Mouse (Mus musculus) bone marrow, adult 2 months (tissue): ENCODE data around the gene Nmnat2.
"Not testable (repeated sequence)": the region's sequence is repeated elsewhere in the genome, so short reads cannot be mapped to it uniquely, and the experiment has no call there.

Experiments
- CTCF ChIP-seq: fragments of 200-500 bp; IDR thresholded peaks from 2 replicates; pipeline ENCODE4 v1.5.1; 2011; ENCODE audit warnings: low read length, control low read depth; ENCODE audit not compliant: control insufficient read depth, insufficient read depth
- POLR2A ChIP-seq: fragments of 200-500 bp; IDR thresholded peaks from 2 replicates; pipeline ENCODE4 v1.6.1; 2011; ENCODE audit warnings: low read depth, mild to moderate bottlenecking, control low read depth, low read length, borderline replicate concordance; ENCODE audit not compliant: control insufficient read depth

DNA sequence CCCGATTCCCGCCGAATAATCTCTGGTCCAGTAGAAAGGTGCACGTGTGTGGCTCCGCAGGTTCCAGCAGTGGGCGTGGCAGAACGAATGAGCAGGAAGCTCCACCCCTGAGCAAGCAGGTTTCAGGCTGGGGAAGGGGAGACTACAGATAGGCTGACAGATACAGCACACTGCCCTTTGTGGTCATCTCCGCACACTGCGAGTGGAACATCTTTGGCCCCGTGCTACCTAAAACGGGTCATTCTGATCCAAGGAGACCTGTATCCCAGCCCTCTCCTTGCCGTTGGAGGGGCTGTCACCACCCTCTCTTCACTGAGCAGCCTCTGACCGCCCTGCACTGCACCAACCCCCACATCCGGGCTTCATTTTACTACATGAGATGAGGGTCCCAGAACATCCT, 128.4 kb downstream of the Nmnat2 start:
- TF ChIP-seq CTCF, POLR2A: not testable (repeated sequence)
